Mouse (Mus musculus) heart, adult 2 months (tissue): Measurements from ENCODE around the gene Adcy9.

ENCODE experiments used
- CTCF ChIP-seq: fragments of 200-600 bp; IDR thresholded peaks from 2 replicates; pipeline ENCODE4 v1.8.1; 2022; ENCODE audit warnings: antibody characterized with exemption, mild to moderate bottlenecking, moderate library complexity
- EP300 ChIP-seq: fragments of 200-500 bp; IDR thresholded peaks from 2 replicates; pipeline ENCODE4 v1.6.1; 2011; ENCODE audit warnings: low read depth, low read length, control low read depth; ENCODE audit not compliant: insufficient read depth
- POLR2A ChIP-seq: fragments of 200-500 bp; IDR thresholded peaks from 2 replicates; pipeline ENCODE4 v1.6.1; 2011; ENCODE audit warnings: mild to moderate bottlenecking, low read depth, low read length, control low read depth; ENCODE audit not compliant: insufficient read depth

- TF ChIP-seq POLR2A: no peak
- TF ChIP-seq CTCF: no peak
- no peak for TF ChIP-seq EP300
These were observed 19.2 kb upstream of the Adcy9 start for GRCm38 (mm10) chr16:4439302-4440066.
